Mouse (Mus musculus) frontal cortex, adult (tissue): ENCODE data around the gene Fry.

ENCODE experiments used
- ATAC-seq: cut with Nextera tagmentation; 2 replicates; pipeline ENCODE4 v1.9.2; 2017; ENCODE audit warnings: mild to moderate bottlenecking, moderate library complexity, mixed read lengths; ENCODE audit not compliant: low TSS enrichment

Gene Fry

GRCm38 (mm10) chr5:150171562-150171961 lies 53.1 kb downstream of the Fry start:
- ATAC-seq = no peak

- no peak for ATAC-seq
These were observed 55.4 kb downstream of the Fry start for GRCm38 (mm10) chr5:150173869-150174268.

GRCm38 (mm10) chr5:150174950-150175349 lies 56.5 kb downstream of the Fry start:
- no peak for ATAC-seq

GRCm38 (mm10) chr5:150176251-150177015 lies 58.0 kb downstream of the Fry start:
- ATAC-seq = no peak

GRCm38 (mm10) chr5:150177757-150178156 lies 59.3 kb downstream of the Fry start:
- no peak for ATAC-seq

- no peak for ATAC-seq
These were observed 59.9 kb downstream of the Fry start for GRCm38 (mm10) chr5:150178194-150178801.

GRCm38 (mm10) chr5:150180985-150181607 lies 62.7 kb downstream of the Fry start:
- no peak for ATAC-seq

- no peak for ATAC-seq
These were observed 66.5 kb downstream of the Fry start for GRCm38 (mm10) chr5:150184959-150185358.

GRCm38 (mm10) chr5:150186121-150186520 lies 67.7 kb downstream of the Fry start:
- ATAC-seq = no peak

GRCm38 (mm10) chr5:150186676-150187075 lies 68.2 kb downstream of the Fry start:
- ATAC-seq = peak; percentile 34; the same call in 1 of the 2 replicates

GRCm38 (mm10) chr5:150188031-150188430 lies 69.6 kb downstream of the Fry start:
- ATAC-seq = no peak

- ATAC-seq = no peak
These were observed 72.3 kb downstream of the Fry start for GRCm38 (mm10) chr5:150190454-150191358.

- peak; percentile 88 for ATAC-seq
These were observed 77.2 kb downstream of the Fry start for GRCm38 (mm10) chr5:150195514-150196210.

- ATAC-seq = no peak
These were observed 77.8 kb downstream of the Fry start for GRCm38 (mm10) chr5:150196211-150196585.

- no peak for ATAC-seq
These were observed 78.5 kb downstream of the Fry start for GRCm38 (mm10) chr5:150196881-150197311.

GRCm38 (mm10) chr5:150206749-150207148 lies 88.3 kb downstream of the Fry start:
- no peak for ATAC-seq

GRCm38 (mm10) chr5:150207596-150207995 lies 89.2 kb downstream of the Fry start:
- no peak for ATAC-seq

- no peak for ATAC-seq
These were observed 89.6 kb downstream of the Fry start for GRCm38 (mm10) chr5:150208009-150208408.

GRCm38 (mm10) chr5:150214081-150214480 lies 95.6 kb downstream of the Fry start:
- no peak for ATAC-seq

GRCm38 (mm10) chr5:150216066-150216465 lies 97.6 kb downstream of the Fry start:
- ATAC-seq = no peak

- no peak for ATAC-seq
These were observed 101.0 kb downstream of the Fry start for GRCm38 (mm10) chr5:150219457-150219856.
